In the genomic region with DNA sequence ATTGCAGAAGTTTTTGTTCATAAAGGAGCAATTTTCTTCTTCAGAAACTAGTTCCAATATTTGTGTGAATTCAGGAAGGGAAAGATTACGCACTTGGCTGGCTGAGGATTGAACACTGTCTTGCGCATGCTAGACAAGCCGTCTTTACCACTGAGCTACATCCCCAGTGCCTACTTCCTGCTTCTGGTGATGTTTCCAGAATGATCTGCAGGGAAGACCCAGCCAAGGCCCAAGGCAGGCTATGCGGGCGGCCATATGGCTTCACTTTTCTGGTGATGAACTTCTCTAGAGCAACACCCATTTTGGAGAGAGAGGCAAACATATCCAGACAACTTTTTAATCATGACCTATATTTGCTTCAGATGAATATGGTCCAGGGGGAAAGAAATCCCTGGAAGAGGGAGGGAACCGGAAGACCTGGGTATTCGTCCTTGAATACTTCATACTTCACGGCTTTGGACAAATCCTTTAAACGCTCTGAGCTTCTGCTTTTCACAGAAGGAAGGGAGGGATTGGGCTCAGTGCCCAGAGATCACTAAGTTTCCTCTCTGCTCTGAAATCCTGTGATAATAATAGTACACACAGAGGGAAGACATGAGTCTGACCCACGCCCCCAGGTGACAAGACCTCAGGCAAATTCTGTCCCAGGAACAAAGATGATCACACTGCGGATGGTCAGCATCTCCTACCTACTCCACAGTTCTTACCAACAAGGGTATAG, we compare ENCODE assay signal across 8 mouse cellular contexts. TPM values are rescaled to one million over a fixed set of nuclear protein-coding genes. Genes with fewer than 3 reads are reported as not detected.
DNase-seq lines count a peak whose midpoint lies in the region; ATAC-seq and TF ChIP-seq lines count a peak whose summit lies in the region.

No protein-coding gene starts in this region.

- no peaks in the 10 kb centered on the region for H3K9me3 ChIP-seq in kidney, embryonic 16.5 days (ENCODE audit: low read length)
- no peaks in the 10 kb centered on the region for H3K9me3 ChIP-seq in kidney, postnatal 0 days (replicated peaks; ENCODE audit: low read length)
- no peaks in the 10 kb centered on the region for H3K9me3 ChIP-seq in intestine, postnatal 0 days (ENCODE audit: control insufficient read depth)
- no peaks in the 10 kb centered on the region for H3K9me3 ChIP-seq in midbrain, embryonic 10.5 days (replicated peaks)

- H3K4me1 ChIP-seq in kidney, embryonic 16.5 days (ENCODE audit: insufficient read depth, low read length), result peaks cover 12% of the 10 kb centered on the region
- peaks cover 4% of the 10 kb centered on the region; the same call in 1 of the 2 replicates for H3K4me1 ChIP-seq in kidney, postnatal 0 days (replicated peaks; ENCODE audit: insufficient read depth, low read length)
- no peaks in the 10 kb centered on the region for H3K4me1 ChIP-seq in intestine, postnatal 0 days (replicated peaks; ENCODE audit: control insufficient read depth, insufficient read depth, low read length)
- H3K4me1 ChIP-seq in midbrain, embryonic 10.5 days, result peaks cover 3% of the 10 kb centered on the region

- no peak overlapping the region for H3K9ac ChIP-seq in kidney, embryonic 16.5 days (replicated peaks; ENCODE audit: low read length)
- H3K9ac ChIP-seq in kidney, postnatal 0 days (ENCODE audit: low read depth, low read length), result no peak overlapping the region
- no peak overlapping the region for H3K9ac ChIP-seq in intestine, postnatal 0 days (ENCODE audit: low read depth, low read length)

- H3K27ac ChIP-seq in kidney, embryonic 16.5 days (ENCODE audit: low read length), result no peak overlapping the region
- H3K27ac ChIP-seq in kidney, postnatal 0 days, result peak overlapping the region; percentile 19; the same call in 1 of the 2 replicates
- H3K27ac ChIP-seq in intestine, postnatal 0 days (ENCODE audit: low read depth, low read length), result no peak overlapping the region
- no peak overlapping the region for H3K27ac ChIP-seq in midbrain, embryonic 10.5 days (replicated peaks)

- no peaks in the 10 kb centered on the region for H3K27me3 ChIP-seq in kidney, embryonic 16.5 days (ENCODE audit: insufficient read depth, low read length)
- no peaks in the 10 kb centered on the region for H3K27me3 ChIP-seq in kidney, postnatal 0 days (ENCODE audit: insufficient read depth, low read length)
- no peaks in the 10 kb centered on the region for H3K27me3 ChIP-seq in intestine, postnatal 0 days (replicated peaks; ENCODE audit: control insufficient read depth, insufficient read depth, low read length)
- H3K27me3 ChIP-seq in midbrain, embryonic 10.5 days (ENCODE audit: low read depth, poor library complexity, severe bottlenecking), result no peaks in the 10 kb centered on the region

- no peaks in the 10 kb centered on the region for H3K36me3 ChIP-seq in kidney, embryonic 16.5 days (ENCODE audit: insufficient read depth, low read length)
- no peaks in the 10 kb centered on the region for H3K36me3 ChIP-seq in kidney, postnatal 0 days (ENCODE audit: insufficient read depth, low read length)
- H3K36me3 ChIP-seq in intestine, postnatal 0 days (ENCODE audit: control insufficient read depth, insufficient read depth), result no peaks in the 10 kb centered on the region
- no peaks in the 10 kb centered on the region for H3K36me3 ChIP-seq in midbrain, embryonic 10.5 days

- TF ChIP-seq CTCF in kidney, postnatal 0 days (IDR thresholded peaks at IDR 0.05; ENCODE audit: low read depth), result no peak
- no peak for TF ChIP-seq CTCF in intestine, postnatal 0 days (IDR thresholded peaks at IDR 0.05; ENCODE audit: low read depth)

- DNase-seq in kidney, adult 11 months, result peak; percentile 36
- DNase-seq in adrenal gland, postnatal 14 days, result peak; percentile 66
- DNase-seq in cerebellum, postnatal 36 days, result peak; percentile 62 to 70
- DNase-seq in kidney, postnatal 0 days (ENCODE audit: low spot score), result peak; percentile 48
- DNase-seq in frontal cortex, postnatal 14 days (ENCODE audit: low spot score in 2 of 2), result no peak
- no peak for DNase-seq in midbrain, embryonic 10.5 days (ENCODE audit: low spot score)

- 79% methylated on average over 11 of the region's 11 CpGs for WGBS in kidney, embryonic 16.5 days
- WGBS in kidney, postnatal 0 days, result 72% methylated on average over 11 of the region's 11 CpGs
- 66% methylated on average over 11 of the region's 11 CpGs for WGBS in intestine, postnatal 0 days
- 93% methylated on average over 11 of the region's 11 CpGs for WGBS in midbrain, embryonic 10.5 days

- ATAC-seq in kidney, embryonic 16.5 days (ENCODE audit: low FRiP score, low TSS enrichment), result no peak
- no peak for ATAC-seq in kidney, postnatal 0 days (replicated peaks; ENCODE audit: low FRiP score, low read depth)
- no peak for ATAC-seq in intestine, postnatal 0 days

- no peak overlapping the region for H3K4me3 ChIP-seq in kidney, embryonic 16.5 days (ENCODE audit: low read length)
- H3K4me3 ChIP-seq in kidney, postnatal 0 days (replicated peaks; ENCODE audit: low read depth, low read length), result no peak overlapping the region
- no peak overlapping the region for H3K4me3 ChIP-seq in intestine, postnatal 0 days (ENCODE audit: low read depth, low read length)
- no peak overlapping the region for H3K4me3 ChIP-seq in midbrain, embryonic 10.5 days

- no peak overlapping the region for H3K4me2 ChIP-seq in kidney, embryonic 16.5 days (replicated peaks; ENCODE audit: low read depth, low read length)
- no peak overlapping the region for H3K4me2 ChIP-seq in kidney, postnatal 0 days (ENCODE audit: low read length)
- no peak overlapping the region for H3K4me2 ChIP-seq in intestine, postnatal 0 days (replicated peaks; ENCODE audit: low read depth)

RNA-seq across cellular contexts. Expression of a gene that starts 38.9 kb away (rescaled TPM):
- 6.8 and 7.5 TPM in 2 replicates for polyA plus RNA-seq in kidney, embryonic 16.5 days (2015; fragmentation: Nextera tagmentation; extraction: Ambion mirVana)
- total RNA-seq in adrenal gland, postnatal 14 days (2021), result 2.1 and 4.5 TPM in 2 replicates
- polyA plus RNA-seq in kidney, postnatal 0 days (2015; fragmentation: Nextera tagmentation; extraction: Ambion mirVana), result 7.5 TPM in 2 replicates
- polyA plus RNA-seq in intestine, postnatal 0 days (2015; fragmentation: Nextera tagmentation; extraction: Ambion mirVana), result 6.3 and 7.2 TPM in 2 replicates
- polyA plus RNA-seq in midbrain, embryonic 10.5 days (2016; fragmentation: Nextera tagmentation; extraction: Ambion mirVana), result 5.8 and 6.3 TPM in 2 replicates

Comparison
In these comparisons a context has a peak if more than half of its experiments do, and no peak if none do; other contexts are left out.
1. DNase-seq: peak in kidney, adult 11 months (single experiment), adrenal gland, postnatal 14 days (single experiment), cerebellum, postnatal 36 days (2 of 2) and kidney, postnatal 0 days (single experiment); none in frontal cortex, postnatal 14 days (0 of 2) and midbrain, embryonic 10.5 days (single experiment).